Mouse (Mus musculus) erythroblast, embryonic 14.5 days (primary cell): ENCODE results near the gene Rab31.

Experiments used
- GATA1 ChIP-seq: IDR thresholded peaks from 2 replicates; pipeline ENCODE4 v1.6.1; 2012; ENCODE audit warnings: low read length, inconsistent platforms, mixed read lengths
- TAL1 ChIP-seq: IDR thresholded peaks from 3 replicates; pipeline ENCODE4 v1.6.1; 2012; ENCODE audit warnings: low read length, inconsistent platforms, mixed read lengths

DNA sequence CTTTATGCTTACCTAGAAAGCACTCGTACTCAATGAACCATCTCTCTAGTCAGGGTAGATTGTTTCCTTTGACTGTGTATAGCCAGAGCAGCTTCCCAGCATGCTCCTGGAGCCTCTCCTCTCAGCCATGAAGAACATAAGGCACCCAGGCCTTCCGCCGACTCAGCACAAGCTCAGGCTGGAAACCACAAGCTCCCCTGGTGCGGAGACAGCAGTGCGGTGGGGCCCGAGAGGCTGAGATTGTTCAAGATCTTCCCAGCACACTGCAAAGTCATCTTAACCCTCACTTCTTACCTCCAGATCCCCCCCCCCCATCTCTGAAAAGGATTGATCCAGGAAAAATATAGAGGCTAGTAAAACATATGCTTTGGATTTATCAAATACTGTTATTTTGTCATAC lies 122.0 kb downstream of the Rab31 start:
- TF ChIP-seq TAL1 = no peak
- no peak for TF ChIP-seq GATA1
